Mouse (Mus musculus) gonadal fat pad, adult 2 months (tissue): ENCODE data around the gene Tnfrsf13c. TPM values are rescaled to one million over a fixed set of nuclear protein-coding genes. Genes with fewer than 3 reads are reported as not detected.

Experiments
- DNase-seq: peaks from one replicate; pipeline ENCODE4 v3.0.0-alpha.2; 2012; ENCODE audit warnings: low read depth
- polyA plus RNA-seq: library from polyadenylated mRNA; depleted of rRNA; stranded (reverse); fragments of >200 nt; gene quantifications from 2 replicates; pipeline ENCODE4 v1.2.3, GENCODE M21; 2012; rRNA removed

Tnfrsf13c gene
- polyA plus RNA-seq, 1 experiment, result 0.61 TPM

- no peak for DNase-seq
These were observed 40.0 kb downstream of the Tnfrsf13c start for GRCm38 (mm10) chr15:82184183-82184582.

DNA sequence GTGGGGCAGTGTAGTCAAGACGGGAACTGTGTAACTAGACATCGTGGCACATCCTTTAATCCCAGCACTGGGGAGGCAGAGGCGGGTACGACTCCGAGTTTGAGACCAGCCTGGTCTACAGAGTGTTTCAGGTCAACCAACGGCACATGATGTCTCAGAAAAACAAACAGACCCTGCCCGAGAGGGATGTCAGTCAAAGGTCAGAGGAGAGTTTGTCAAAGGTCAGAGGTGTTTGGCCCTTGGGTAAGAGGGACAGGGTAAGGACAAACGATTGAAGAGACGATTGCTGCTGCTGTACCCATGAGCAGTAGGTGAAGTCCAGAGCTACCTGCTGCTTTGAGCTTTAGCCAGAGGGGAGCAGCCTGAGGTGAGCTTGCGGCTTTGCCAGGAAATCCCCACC, 40.6 kb downstream of the Tnfrsf13c start:
- no peak for DNase-seq

DNA sequence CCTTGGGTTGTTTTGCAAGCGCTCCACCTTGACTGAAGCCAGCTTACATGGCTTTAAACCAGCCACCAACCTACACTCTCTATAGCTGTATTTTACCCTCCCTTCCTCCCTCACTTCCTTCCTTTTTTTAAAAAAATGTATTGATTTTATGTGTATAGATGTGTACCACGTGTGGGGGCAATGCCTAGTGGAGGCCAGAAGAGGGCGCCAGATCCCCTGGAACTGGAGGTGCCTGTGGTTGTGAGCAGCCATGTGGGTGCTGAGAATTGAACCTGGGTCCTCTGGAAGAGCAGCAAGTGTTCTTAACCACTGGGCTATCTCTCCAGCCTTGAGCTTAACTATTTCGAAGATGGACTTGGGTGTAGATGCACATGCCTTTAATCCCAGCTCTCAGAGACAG, 41.9 kb downstream of the Tnfrsf13c start:
- no peak for DNase-seq

GRCm38 (mm10) chr15:82181131-82181530, 43.0 kb downstream of the Tnfrsf13c start:
- DNase-seq, result no peak

GRCm38 (mm10) chr15:82177743-82178290, 46.4 kb downstream of the Tnfrsf13c start:
- DNase-seq, result no peak

DNA sequence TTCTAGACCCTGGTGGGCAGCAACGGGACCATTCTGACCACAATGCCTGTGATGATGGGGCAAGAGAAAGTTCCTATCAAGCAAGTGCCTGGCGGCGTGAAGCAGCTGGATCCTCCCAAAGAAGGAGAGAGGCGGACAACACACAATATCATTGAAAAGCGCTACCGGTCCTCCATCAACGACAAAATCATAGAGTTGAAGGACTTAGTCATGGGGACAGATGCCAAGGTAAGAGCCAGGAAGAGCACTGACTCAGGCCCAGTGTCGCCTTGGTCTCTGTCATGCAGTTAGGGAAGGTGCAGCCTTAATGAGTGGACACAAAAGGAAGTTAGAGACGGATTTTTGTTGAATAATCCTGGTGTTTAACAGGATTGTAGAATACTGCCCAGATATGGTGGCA, 49.1 kb downstream of the Tnfrsf13c start:
- no peak for DNase-seq

DNA sequence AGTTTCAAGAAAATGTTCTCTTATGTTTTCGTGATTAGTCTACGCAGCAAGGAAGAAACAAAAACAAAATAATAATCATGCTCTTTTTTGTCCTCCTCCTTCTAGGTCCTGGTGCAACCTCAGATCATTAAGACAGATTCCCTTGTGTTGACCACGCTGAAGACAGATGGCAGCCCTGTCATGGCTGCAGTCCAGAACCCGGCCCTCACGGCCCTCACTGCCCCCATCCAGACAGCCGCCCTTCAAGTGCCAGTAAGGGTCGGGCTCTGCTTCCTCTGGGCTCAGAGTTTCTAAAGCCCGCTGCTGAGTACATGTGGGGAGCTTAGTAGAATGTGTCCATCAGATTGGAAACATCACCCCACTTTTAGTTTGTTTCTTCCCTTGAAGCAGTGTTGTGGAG, 51.5 kb downstream of the Tnfrsf13c start:
- no peak for DNase-seq

Other genes starting within 250 kb of the Tnfrsf13c start
- gene 1700029P11Rik, start 243.8 kb downstream of the Tnfrsf13c start, polyA plus RNA-seq, result 0.35 and 0.52 TPM in 2 replicates
- 13.5 and 13.8 TPM in 2 replicates for gene Xrcc6, start 236.5 kb downstream of the Tnfrsf13c start, polyA plus RNA-seq
- 28.0 and 30.0 TPM in 2 replicates for gene Desi1, start 190.5 kb downstream of the Tnfrsf13c start, polyA plus RNA-seq
- gene Snu13, start 176.8 kb downstream of the Tnfrsf13c start, polyA plus RNA-seq, result 71.8 and 84.4 TPM in 2 replicates
- gene 4930407I10Rik, start 165.2 kb downstream of the Tnfrsf13c start, polyA plus RNA-seq, result 0.09 and 0.15 TPM in 2 replicates
- 0.04 and 0.06 TPM in 2 replicates for gene Mei1, start 154.4 kb downstream of the Tnfrsf13c start, polyA plus RNA-seq
- 11.7 and 16.5 TPM in 2 replicates for gene Ccdc134, start 96.4 kb downstream of the Tnfrsf13c start, polyA plus RNA-seq
- 135 and 139 TPM in 2 replicates for gene Srebf2, start 77.2 kb downstream of the Tnfrsf13c start, polyA plus RNA-seq
- 0.22 and 0.27 TPM in 2 replicates for gene Shisa8, start 11.6 kb downstream of the Tnfrsf13c start, polyA plus RNA-seq
- 3.4 and 5.7 TPM in 2 replicates for gene Cenpm, start 20.4 kb upstream of the Tnfrsf13c start, polyA plus RNA-seq
- gene 1500009C09Rik, start 28.0 kb upstream of the Tnfrsf13c start, polyA plus RNA-seq, result not detected in 2 replicates
- gene Sept3, start 50.5 kb upstream of the Tnfrsf13c start, polyA plus RNA-seq, result 1.2 and 1.3 TPM in 2 replicates
- 0.71 and 0.73 TPM in 2 replicates for gene Wbp2nl, start 74.6 kb upstream of the Tnfrsf13c start, polyA plus RNA-seq
- 123 and 151 TPM in 2 replicates for gene Naga, start 114.6 kb upstream of the Tnfrsf13c start, polyA plus RNA-seq
- 1.5 and 1.6 TPM in 2 replicates for gene Pheta2, start 114.6 kb upstream of the Tnfrsf13c start, polyA plus RNA-seq
- gene Smdt1, start 114.6 kb upstream of the Tnfrsf13c start, polyA plus RNA-seq, result 228 and 229 TPM in 2 replicates
- 302 and 385 TPM in 2 replicates for gene Ndufa6, start 130.0 kb upstream of the Tnfrsf13c start, polyA plus RNA-seq
- gene Cyp2d22, start 155.9 kb upstream of the Tnfrsf13c start, polyA plus RNA-seq, result 31.0 and 34.7 TPM in 2 replicates
- not detected in 2 replicates for gene Cyp2d11, start 169.7 kb upstream of the Tnfrsf13c start, polyA plus RNA-seq
- 0.14 and 1.6 TPM in 2 replicates for gene Cyp2d10, start 182.8 kb upstream of the Tnfrsf13c start, polyA plus RNA-seq
- gene Cyp2d9, start 209.1 kb upstream of the Tnfrsf13c start, polyA plus RNA-seq, result 0.62 and 0.72 TPM in 2 replicates